Mouse (Mus musculus) ovary, postnatal 10 days (tissue): ENCODE data around the gene Hnrnpa3.
A peak's percentile ranks its signal among the peaks of the same experiment; 100 is the strongest.

Source experiments
- DNase-seq: peaks from one replicate; pipeline ENCODE4 v3.0.0; 2022; ENCODE audit warnings: low spot score

The Hnrnpa3 gene

DNA sequence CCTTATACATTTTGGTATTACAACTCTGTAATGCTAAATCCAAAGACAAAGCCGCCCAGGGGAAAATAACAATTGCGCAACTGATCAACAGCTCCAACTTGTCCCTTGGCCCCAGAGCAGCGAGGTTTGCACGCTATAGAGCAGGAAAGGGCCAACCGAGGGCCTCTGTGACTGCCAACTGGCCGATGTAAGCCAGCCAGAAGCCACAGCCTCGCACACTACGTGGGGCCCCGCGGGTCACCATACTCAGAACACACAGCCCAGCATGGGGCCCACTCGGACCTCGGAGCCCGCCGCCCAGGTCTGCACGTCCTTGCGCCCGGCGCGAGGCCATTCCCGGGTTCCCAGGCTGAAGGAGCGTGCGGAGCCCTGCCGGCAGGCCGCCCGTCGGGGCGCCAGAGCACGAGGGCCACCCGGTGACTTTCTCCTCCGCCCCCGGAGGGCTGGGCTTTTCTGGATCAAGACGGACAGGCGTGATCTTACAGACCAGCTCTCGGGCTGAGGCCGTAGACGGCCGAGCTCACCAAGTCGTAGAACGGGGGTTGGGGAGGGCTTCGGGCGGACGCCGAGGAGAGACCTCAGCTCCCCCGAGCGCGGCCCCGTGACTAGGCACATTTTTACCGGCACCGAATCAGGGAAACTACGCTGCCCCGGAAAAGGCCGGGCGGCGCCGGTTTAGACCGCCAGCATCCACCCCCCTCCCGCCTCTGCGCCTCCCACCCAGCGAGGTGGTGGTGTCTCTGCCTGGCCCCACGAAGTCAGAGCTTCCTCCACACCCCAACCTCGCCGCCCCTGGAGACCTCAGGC, 44.5 kb downstream of the Hnrnpa3 start:
- DNase-seq, result peak; percentile 84

DNA sequence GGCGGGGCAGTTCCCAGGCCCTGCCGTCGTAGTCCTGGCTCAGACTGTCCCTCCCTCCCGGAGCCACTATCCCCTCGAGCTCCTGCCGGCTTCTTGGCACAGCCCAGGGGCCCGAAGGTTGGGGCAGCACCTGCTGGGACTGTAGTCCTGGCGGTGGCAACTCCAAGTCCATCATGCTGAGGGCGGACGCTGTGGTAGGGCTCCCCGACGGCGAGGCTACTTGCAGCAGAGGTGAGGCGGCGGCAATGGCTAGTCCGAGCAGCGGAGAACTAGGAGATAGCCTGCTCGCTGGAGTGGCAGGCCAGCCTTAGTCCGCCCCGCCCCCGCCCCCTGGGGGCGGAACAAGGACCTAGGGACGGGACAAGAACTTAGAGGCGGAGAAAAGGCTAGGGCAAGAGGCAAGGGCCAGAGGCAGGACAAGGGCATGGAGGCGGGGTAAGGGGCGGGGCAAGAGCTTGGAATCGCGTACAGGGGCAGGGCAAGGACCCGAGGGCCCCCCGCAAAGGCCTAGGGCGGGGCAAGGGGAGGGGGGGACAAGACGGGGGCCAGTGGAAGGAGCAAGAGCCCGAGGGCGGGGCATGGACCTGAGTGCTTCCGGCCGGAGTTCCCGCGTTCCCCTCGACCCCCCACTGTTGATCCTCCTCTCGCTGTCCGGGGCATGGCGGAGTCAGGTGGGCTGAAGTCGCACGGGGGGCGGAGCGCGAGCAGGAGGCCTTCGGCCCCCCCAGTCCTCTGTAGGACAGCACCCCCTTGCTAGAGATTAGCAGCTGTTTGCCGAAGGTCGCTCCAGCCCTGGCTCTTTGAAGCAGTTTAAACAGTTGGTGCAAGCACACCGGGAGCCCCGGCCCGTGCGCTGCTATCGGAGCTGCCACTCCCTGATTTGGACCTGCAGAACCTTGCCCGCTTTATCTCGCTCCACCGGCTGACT, 45.4 kb downstream of the Hnrnpa3 start, which contains the start of gene Nfe2l2:
TSS of gene Nfe2l2 (minus strand) at position 408 of the 928 bp plus-strand sequence.
- DNase-seq, result peak; percentile 93

DNA sequence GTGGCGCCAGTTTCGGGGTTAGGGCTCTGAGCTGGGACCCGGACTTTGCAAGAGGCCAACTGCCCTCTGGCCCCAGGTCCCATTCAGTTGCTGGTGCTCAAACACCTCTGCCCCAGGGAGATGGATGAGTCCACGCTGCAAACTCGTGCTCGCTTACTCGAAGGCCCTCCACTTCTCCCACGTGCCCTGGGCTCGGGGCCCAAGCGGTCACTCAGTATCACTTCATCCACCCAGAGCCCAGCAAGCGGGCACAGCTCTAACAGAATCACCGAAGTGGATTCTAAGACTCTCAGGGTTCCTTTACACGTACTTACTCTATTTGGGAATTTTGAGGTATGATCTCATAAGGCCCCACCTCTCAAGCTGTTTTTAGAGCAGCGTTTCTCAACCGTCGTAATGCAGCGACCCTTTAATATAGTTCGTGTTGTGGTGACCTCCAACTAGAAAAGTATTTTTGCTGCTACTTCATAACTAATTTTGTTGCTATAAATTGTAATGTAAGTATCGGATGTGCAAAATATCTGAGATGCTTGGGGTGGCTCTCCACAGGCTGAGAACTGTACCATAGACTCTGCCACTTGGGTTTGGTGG, 46.2 kb downstream of the Hnrnpa3 start:
- DNase-seq, result no peak

DNA sequence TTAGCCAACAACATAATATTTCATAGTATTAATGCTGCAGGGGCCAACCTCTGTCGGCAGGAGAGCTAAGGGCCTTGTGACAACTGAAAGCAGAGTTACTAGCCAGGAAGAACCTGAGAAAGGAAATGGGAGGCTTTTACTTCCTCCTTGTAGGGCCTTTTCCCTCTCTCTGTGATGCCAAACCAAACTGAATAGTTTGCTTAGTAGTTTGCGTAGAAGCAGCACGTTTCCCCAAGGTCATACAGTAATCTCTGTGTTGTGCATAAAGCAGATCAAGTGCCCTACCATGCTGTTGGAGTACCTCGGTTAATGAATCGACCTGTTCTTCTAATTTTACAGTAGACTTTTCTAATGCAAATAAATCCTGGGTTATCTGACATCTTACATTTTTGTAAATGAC, 47.4 kb downstream of the Hnrnpa3 start:
- DNase-seq, result no peak

DNA sequence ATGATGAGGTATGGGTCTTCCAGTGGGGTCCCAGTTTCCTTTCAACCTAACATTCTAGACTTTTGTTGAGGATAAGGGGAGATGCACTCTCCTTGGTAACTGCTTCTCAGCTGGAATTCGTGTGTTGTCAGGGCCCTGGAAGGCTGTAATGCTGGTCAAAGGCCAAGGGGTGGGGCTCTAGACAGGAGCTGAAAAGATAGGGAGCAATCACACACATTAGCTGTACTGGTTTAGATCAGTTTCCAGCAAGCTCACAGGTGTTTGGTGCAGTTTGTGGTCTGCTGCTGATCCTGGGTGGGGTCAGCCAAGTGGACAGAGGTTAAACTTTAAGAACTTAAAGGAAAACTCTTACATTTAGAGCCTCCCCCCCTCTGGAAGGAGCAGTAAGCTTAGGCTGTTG, 48.4 kb downstream of the Hnrnpa3 start:
- no peak for DNase-seq

DNA sequence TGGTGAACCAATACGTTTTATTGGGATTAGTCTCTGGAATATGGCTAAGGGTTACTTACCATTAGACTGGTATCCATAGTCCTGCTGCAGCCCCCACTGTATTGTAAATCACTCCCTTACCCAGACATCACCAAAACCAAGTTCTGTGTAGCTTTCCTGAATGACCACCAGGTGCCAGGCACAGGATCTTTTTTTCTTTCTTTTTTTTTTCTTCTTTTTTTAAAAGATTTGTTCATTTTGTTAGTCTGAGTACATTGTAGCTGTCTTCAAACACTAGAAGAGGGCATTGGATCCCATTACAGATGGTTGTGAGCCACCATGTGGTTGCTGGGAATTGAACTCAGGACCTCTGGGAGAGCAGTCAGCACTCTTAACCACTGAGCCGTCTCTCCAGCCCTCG, 54.0 kb downstream of the Hnrnpa3 start:
- no peak for DNase-seq

DNA sequence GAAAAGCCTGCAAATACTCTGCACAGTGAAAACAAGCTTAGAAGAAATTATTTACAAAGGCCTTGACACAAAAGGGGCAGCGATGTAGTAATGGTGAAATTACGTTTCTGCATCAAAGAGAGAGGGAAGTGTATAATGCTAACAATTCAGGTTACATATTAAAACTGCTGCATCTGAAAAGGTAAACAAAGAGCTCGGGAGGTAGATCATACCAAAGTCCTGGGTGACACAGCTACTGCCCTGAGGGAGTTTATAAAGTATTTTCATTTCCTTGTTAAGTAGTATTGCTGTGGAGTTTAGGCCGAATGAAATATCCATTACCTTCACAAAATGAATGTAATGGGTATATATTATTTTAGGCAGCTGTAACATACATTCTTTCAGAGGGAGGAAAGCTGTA, 55.7 kb downstream of the Hnrnpa3 start:
- no peak for DNase-seq

DNA sequence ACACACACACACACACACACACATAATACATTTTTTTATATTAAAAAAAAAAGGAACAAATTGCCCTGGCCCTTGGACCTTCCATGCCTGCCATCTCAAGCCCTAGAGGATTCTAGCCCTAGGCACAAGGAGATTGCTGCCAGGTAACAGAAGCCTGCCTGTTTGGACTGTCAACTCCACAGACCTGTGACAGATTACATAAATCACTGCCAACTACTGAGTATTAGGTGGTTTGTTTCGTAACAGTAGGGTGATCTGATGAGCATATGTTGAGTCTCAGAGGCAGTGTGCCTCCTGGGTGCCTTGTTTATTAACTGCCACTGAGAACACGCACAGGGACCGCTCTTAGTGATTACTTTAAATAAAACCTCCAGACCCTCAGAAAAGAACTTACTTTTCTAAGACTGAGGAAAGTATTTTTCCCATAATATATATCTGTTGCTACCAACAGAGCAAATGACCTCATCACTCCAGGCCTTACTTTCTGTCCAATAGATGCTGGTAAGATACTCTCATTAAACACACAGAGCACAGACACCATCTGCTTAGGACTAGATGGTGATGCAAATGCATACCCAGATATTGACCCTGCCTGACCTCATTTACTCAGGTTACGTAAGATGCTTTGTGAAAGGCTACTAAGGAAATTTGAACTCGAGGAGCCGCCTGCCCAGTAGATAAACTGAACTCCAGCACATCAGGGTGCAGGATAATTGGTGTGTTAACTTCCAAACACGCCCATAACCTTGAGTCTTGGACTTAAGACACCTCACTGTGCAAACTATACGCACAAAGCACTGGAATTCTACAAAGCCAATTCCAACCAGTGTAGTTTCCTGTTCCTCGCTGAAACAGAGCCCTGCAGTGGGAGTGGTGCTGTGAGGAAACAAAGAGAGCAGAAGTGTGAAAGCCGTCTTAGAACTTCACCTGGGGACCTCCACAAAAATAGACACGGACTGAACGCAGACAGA, 57.3 kb downstream of the Hnrnpa3 start:
- no peak for DNase-seq
